Mouse (Mus musculus): ENCODE results near the gene Tcf19. TPM values are rescaled to one million over a fixed set of nuclear protein-coding genes. Genes with fewer than 3 reads are reported as not detected.

Gene Tcf19
- polyA plus RNA-seq, 2 experiments = 73.8 to 84.3 TPM

DNA sequence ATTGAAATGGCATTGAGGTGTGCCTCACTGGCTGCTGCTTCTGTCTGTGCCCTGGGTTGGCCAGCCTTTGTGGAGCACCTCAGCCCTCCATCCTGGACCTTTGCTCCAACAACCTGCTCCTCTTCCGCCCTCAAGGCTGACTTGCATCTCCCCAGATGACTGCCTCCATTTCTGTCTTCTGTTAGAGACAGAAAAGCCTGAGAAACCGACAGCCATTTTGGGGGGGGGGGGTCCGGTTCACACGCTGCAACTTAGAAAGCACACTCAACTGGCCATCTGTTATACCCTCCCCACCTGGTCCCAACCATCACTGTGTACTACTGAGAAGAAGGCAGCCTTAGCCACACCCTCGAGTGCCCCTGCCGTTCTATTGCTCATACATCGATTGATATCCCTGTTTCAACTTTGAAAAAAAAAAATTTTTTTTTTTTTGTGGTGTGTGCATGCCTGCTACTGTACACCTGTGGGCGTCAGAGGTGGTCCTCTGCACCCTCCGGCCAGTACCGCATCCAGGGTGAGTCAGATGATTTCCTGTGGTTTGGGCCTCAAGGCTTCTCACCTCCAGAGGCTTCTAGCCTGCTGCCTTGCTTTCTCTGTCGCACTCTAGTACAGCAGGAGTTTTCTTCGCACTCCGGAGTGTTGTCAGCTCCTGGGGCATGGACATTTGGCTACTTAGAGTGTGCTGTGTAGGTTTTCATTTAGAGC is 8.9 kb downstream of the Tcf19 start:
- no peak for ATAC-seq (ENCODE audit: low FRiP score, low read depth)
- H3K4me2 ChIP-seq (replicated peaks; ENCODE audit: low read depth, low read length, severe bottlenecking) = no peak overlapping the region
- no peak for DNase-seq (ENCODE audit: low spot score)
- no peak overlapping the region for H3K4me3 ChIP-seq (replicated peaks; ENCODE audit: low read length)
- no peaks in the 10 kb centered on the region for H3K4me1 ChIP-seq (ENCODE audit: control insufficient read depth, insufficient read depth, low read length)
- peaks cover 1% of the 10 kb centered on the region; the same call in 1 of the 2 replicates for H3K36me3 ChIP-seq (ENCODE audit: control insufficient read depth, insufficient read depth, low read length)
- H3K9ac ChIP-seq (ENCODE audit: low read depth, low read length, severe bottlenecking) = no peak overlapping the region
- no peak for TF ChIP-seq POLR2A (IDR thresholded peaks at IDR 0.05; ENCODE audit: borderline replicate concordance, extremely low read depth, insufficient read depth, insufficient read length)
- H3K27ac ChIP-seq (replicated peaks; ENCODE audit: low read depth, low read length) = no peak overlapping the region
- H3K27me3 ChIP-seq (ENCODE audit: control insufficient read depth, insufficient read depth, low read length) = no peaks in the 10 kb centered on the region
- no peaks in the 10 kb centered on the region for H3K9me3 ChIP-seq (ENCODE audit: control insufficient read depth, low read length)
- WGBS = 25% methylated on average over 13 of the region's 13 CpGs

DNA sequence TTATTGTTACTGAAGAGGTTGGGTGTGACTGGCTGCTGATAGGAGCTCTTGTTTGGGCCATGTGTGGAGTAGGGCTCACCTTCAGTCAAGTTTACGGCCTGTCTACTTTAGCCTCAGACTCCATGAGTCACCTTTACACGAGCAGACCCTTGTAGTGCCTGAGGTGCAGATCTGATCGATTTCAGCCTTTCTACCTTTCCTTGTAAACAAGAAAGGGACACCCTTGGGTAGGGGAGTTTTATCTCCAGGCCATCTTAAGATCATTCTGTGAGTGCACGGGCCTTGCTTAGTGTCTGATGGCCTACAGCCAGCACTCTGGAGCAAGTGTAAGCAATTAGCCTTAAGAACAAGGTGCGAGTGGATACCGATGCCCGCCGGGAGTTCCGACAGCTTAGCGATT is 9.7 kb downstream of the Tcf19 start:
- ATAC-seq (ENCODE audit: low FRiP score, low read depth) (no peak), DNase-seq (ENCODE audit: low spot score) (no peak)
- no peak for TF ChIP-seq POLR2A (IDR thresholded peaks at IDR 0.05; ENCODE audit: borderline replicate concordance, extremely low read depth, insufficient read depth, insufficient read length)
- Histone ChIP-seq H3K36me3 (ENCODE audit: control insufficient read depth, insufficient read depth, low read length) (no peaks in the 10 kb centered on the region), H3K9me3 (ENCODE audit: control insufficient read depth, low read length) (no peaks in the 10 kb centered on the region), H3K27ac (replicated peaks; ENCODE audit: low read depth, low read length) (no peak overlapping the region), H3K4me3 (replicated peaks; ENCODE audit: low read length) (no peak overlapping the region), H3K27me3 (ENCODE audit: control insufficient read depth, insufficient read depth, low read length) (no peaks in the 10 kb centered on the region), H3K4me2 (replicated peaks; ENCODE audit: low read depth, low read length, severe bottlenecking) (no peak overlapping the region), H3K9ac (ENCODE audit: low read depth, low read length, severe bottlenecking) (no peak overlapping the region), H3K4me1 (ENCODE audit: control insufficient read depth, insufficient read depth, low read length) (peaks cover 6% of the 10 kb centered on the region; the same call in 1 of the 2 replicates)
- WGBS = 12% methylated on average over 10 of the region's 10 CpGs

GRCm38 (mm10) chr17:35505776-35506175 is 10.8 kb downstream of the Tcf19 start, which contains the start of gene Pou5f1:
Gene Pou5f1 (plus strand): TSS chr17:35506018.
- DNase-seq (ENCODE audit: low spot score) = no peak
- Histone ChIP-seq H3K9me3 (ENCODE audit: control insufficient read depth, low read length) (no peaks in the 10 kb centered on the region), H3K4me3 (replicated peaks; ENCODE audit: low read length) (no peak within 1 kb of the TSS), H3K27me3 (ENCODE audit: control insufficient read depth, insufficient read depth, low read length) (no peaks in the 10 kb centered on the region), H3K36me3 (ENCODE audit: control insufficient read depth, insufficient read depth, low read length) (no peaks in the 10 kb centered on the region), H3K4me1 (ENCODE audit: control insufficient read depth, insufficient read depth, low read length) (peaks cover 6% of the 10 kb centered on the region; the same call in 1 of the 2 replicates), H3K4me2 (replicated peaks; ENCODE audit: low read depth, low read length, severe bottlenecking) (no peak within 1 kb of the TSS), H3K27ac (replicated peaks; ENCODE audit: low read depth, low read length) (no peak within 1 kb of the TSS), H3K9ac (ENCODE audit: low read depth, low read length, severe bottlenecking) (no peak within 1 kb of the TSS)
- 47% methylated on average over 12 of the region's 13 CpGs for WGBS
- TF ChIP-seq POLR2A (IDR thresholded peaks at IDR 0.05; ENCODE audit: borderline replicate concordance, extremely low read depth, insufficient read depth, insufficient read length) = no peak
- ATAC-seq (ENCODE audit: low FRiP score, low read depth) = no peak

GRCm38 (mm10) chr17:35504628-35505481 is 11.8 kb downstream of the Tcf19 start:
- H3K27ac ChIP-seq (replicated peaks; ENCODE audit: low read depth, low read length) = no peak overlapping the region
- WGBS = 42% methylated on average over 8 of the region's 8 CpGs
- H3K9ac ChIP-seq (ENCODE audit: low read depth, low read length, severe bottlenecking) = no peak overlapping the region

DNA sequence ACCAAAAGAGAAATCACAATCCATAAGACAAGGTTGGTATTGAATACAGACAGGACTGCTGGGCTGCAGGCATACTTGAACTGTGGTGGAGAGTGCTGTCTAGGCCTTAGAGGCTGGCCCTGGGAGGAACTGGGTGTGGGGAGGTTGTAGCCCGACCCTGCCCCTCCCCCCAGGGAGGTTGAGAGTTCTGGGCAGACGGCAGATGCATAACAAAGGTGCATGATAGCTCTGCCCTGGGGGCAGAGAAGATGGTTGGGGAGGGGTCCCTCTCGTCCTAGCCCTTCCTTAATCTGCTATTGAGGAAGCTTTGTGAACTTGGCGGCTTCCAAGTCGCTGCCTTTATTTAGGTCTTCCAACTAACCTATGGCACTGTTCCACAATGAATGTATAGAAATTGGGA is 12.8 kb downstream of the Tcf19 start:
- Histone ChIP-seq H3K27ac (replicated peaks; ENCODE audit: low read depth, low read length) (no peak overlapping the region), H3K27me3 (ENCODE audit: control insufficient read depth, insufficient read depth, low read length) (no peaks in the 10 kb centered on the region), H3K9me3 (ENCODE audit: control insufficient read depth, low read length) (no peaks in the 10 kb centered on the region), H3K36me3 (ENCODE audit: control insufficient read depth, insufficient read depth, low read length) (no peaks in the 10 kb centered on the region), H3K9ac (ENCODE audit: low read depth, low read length, severe bottlenecking) (no peak overlapping the region), H3K4me1 (ENCODE audit: control insufficient read depth, insufficient read depth, low read length) (peaks cover 6% of the 10 kb centered on the region; the same call in 1 of the 2 replicates), H3K4me2 (replicated peaks; ENCODE audit: low read depth, low read length, severe bottlenecking) (no peak overlapping the region), H3K4me3 (replicated peaks; ENCODE audit: low read length) (no peak overlapping the region)
- DNase-seq (ENCODE audit: low spot score) = no peak
- ATAC-seq (ENCODE audit: low FRiP score, low read depth) = no peak
- 27% methylated on average over 5 of the region's 5 CpGs for WGBS
- no peak for TF ChIP-seq POLR2A (IDR thresholded peaks at IDR 0.05; ENCODE audit: borderline replicate concordance, extremely low read depth, insufficient read depth, insufficient read length)

More at GRCm38 (mm10) chr17:35504628-35505481, 11.8 kb downstream of the Tcf19 start:
- Histone ChIP-seq H3K4me3 (replicated peaks; ENCODE audit: low read length) (no peak overlapping the region), H3K9me3 (ENCODE audit: control insufficient read depth, low read length) (no peaks in the 10 kb centered on the region), H3K36me3 (ENCODE audit: control insufficient read depth, insufficient read depth, low read length) (no peaks in the 10 kb centered on the region), H3K4me2 (replicated peaks; ENCODE audit: low read depth, low read length, severe bottlenecking) (no peak overlapping the region), H3K4me1 (ENCODE audit: control insufficient read depth, insufficient read depth, low read length) (peaks cover 6% of the 10 kb centered on the region; the same call in 1 of the 2 replicates), H3K27me3 (ENCODE audit: control insufficient read depth, insufficient read depth, low read length) (no peaks in the 10 kb centered on the region)
- TF ChIP-seq POLR2A (IDR thresholded peaks at IDR 0.05; ENCODE audit: borderline replicate concordance, extremely low read depth, insufficient read depth, insufficient read length) = no peak
- ATAC-seq (ENCODE audit: low FRiP score, low read depth) (no peak), DNase-seq (ENCODE audit: low spot score) (no peak)

Measured in limb, embryonic 14.5 days (tissue).